Mouse (Mus musculus) lung, postnatal 0 days (tissue): ENCODE data around the gene Grm7. TPM values are rescaled to one million over a fixed set of nuclear protein-coding genes. Genes with fewer than 3 reads are reported as not detected.

Source experiments
- ATAC-seq: fragments of 200-750 bp; cut with Nextera tagmentation; 2 replicates; pipeline ENCODE4 v1.8.0; 2017; ENCODE audit warnings: moderate library complexity
- DNase-seq: peaks from one replicate; pipeline ENCODE4 v3.0.0-alpha.2; 2016; ENCODE audit warnings: low spot score
- H3K27ac ChIP-seq: fragments of 300-500 bp; sonication (generic); 2 replicates; pipeline ENCODE4 v1.5.1; 2014; ENCODE audit warnings: antibody characterized with exemption, mild to moderate bottlenecking, low read length, mixed read lengths
- H3K27me3 ChIP-seq: fragments of 300-500 bp; sonication (generic); replicated peaks from 2 replicates; pipeline ENCODE4 v1.6.1; 2014; ENCODE audit warnings: low read length, mixed read lengths; ENCODE audit not compliant: insufficient read depth
- H3K36me3 ChIP-seq: fragments of 300-500 bp; sonication (generic); 2 replicates; pipeline ENCODE4 v1.6.1; 2014; ENCODE audit warnings: low read length, mixed read lengths; ENCODE audit not compliant: insufficient read depth
- H3K4me1 ChIP-seq: fragments of 300-500 bp; sonication (generic); 2 replicates; pipeline ENCODE4 v1.6.1; 2014; ENCODE audit warnings: antibody characterized with exemption, low read depth, low read length, mixed read lengths; ENCODE audit not compliant: insufficient read depth
- H3K4me2 ChIP-seq: fragments of 300-500 bp; sonication (generic); replicated peaks from 2 replicates; pipeline ENCODE4 v1.6.1; 2014; ENCODE audit warnings: low read depth, mild to moderate bottlenecking, low read length, moderate library complexity, mixed read lengths
- H3K4me3 ChIP-seq: fragments of 300-500 bp; sonication (generic); 2 replicates; pipeline ENCODE4 v1.5.1; 2014; ENCODE audit warnings: low read depth, low read length
- H3K9ac ChIP-seq: fragments of 300-500 bp; sonication (generic); replicated peaks from 2 replicates; pipeline ENCODE4 v1.6.1; 2014; ENCODE audit warnings: low read depth, mild to moderate bottlenecking
- H3K9me3 ChIP-seq: fragments of 300-500 bp; sonication (generic); 2 replicates; pipeline ENCODE4 v1.6.1; 2016; ENCODE audit warnings: low read length, mixed read lengths
- CTCF ChIP-seq: IDR thresholded peaks from 2 replicates; pipeline ENCODE4 v1.5.1; 2016; ENCODE audit warnings: antibody characterized with exemption, mild to moderate bottlenecking
- EP300 ChIP-seq: IDR thresholded peaks from 2 replicates; pipeline ENCODE4 v1.6.1; 2016; ENCODE audit warnings: antibody characterized with exemption, mild to moderate bottlenecking, control low read depth
- WGBS: fragments of 180-500 bp; shearing (Covaris S2); extraction: QIAGEN DNeasy Blood & Tissue Kit; methylation state at CpG from one replicate; pipeline ENCODE4 v1.1.7; 2014; 5-methylcytosine and 5-hydroxymethylcytosine counted together
- polyA plus RNA-seq: library from polyadenylated mRNA; unstranded; fragments of >200 nt; fragmentation: Nextera tagmentation; extraction: Ambion mirVana; gene quantifications from 2 replicates; pipeline ENCODE4 v1.2.1, GENCODE M21; 2015

Gene Grm7
- polyA plus RNA-seq, 1 experiment from 2014 or later, result not detected

- Histone ChIP-seq H3K27ac (no peak overlapping the region), H3K4me1 (no peaks in the 10 kb centered on the region), H3K9me3 (no peaks in the 10 kb centered on the region), H3K4me2 (no peak overlapping the region), H3K36me3 (no peaks in the 10 kb centered on the region), H3K27me3 (no peaks in the 10 kb centered on the region), H3K9ac (no peak overlapping the region), H3K4me3 (no peak overlapping the region)
- ATAC-seq (no peak), DNase-seq (no peak)
- WGBS, result 62% methylated on average over 3 of the region's 3 CpGs
- TF ChIP-seq CTCF, result no peak
- TF ChIP-seq EP300, result no peak
These were observed 942.2 kb downstream of the Grm7 start for GRCm38 (mm10) chr6:111587572-111587971.

GRCm38 (mm10) chr6:111601892-111602654 is 956.7 kb downstream of the Grm7 start:
- H3K9me3 ChIP-seq, result no peaks in the 10 kb centered on the region
- H3K36me3 ChIP-seq, result no peaks in the 10 kb centered on the region
- H3K27ac ChIP-seq, result no peak overlapping the region
- H3K4me2 ChIP-seq, result no peak overlapping the region
- TF ChIP-seq CTCF (no peak), EP300 (no peak)
- peak; percentile 58 for ATAC-seq
- H3K4me3 ChIP-seq, result no peak overlapping the region
- H3K4me1 ChIP-seq, result no peaks in the 10 kb centered on the region
- no peak overlapping the region for H3K9ac ChIP-seq
- peak; percentile 21 for DNase-seq
- H3K27me3 ChIP-seq, result no peaks in the 10 kb centered on the region
- WGBS, result 84% methylated on average over 4 of the region's 4 CpGs

GRCm38 (mm10) chr6:111610396-111610795 is 965.0 kb downstream of the Grm7 start:
- no peak for TF ChIP-seq CTCF
- no peak for TF ChIP-seq EP300
- 71% methylated on average over 3 of the region's 3 CpGs for WGBS
- Histone ChIP-seq H3K4me3 (no peak overlapping the region), H3K36me3 (no peaks in the 10 kb centered on the region), H3K4me2 (no peak overlapping the region), H3K4me1 (no peaks in the 10 kb centered on the region), H3K9me3 (no peaks in the 10 kb centered on the region), H3K9ac (no peak overlapping the region), H3K27ac (no peak overlapping the region), H3K27me3 (no peaks in the 10 kb centered on the region)
- DNase-seq, result no peak
- ATAC-seq, result no peak

- ATAC-seq, result no peak
- no peak for TF ChIP-seq CTCF
- no peak for TF ChIP-seq EP300
- Histone ChIP-seq H3K36me3 (no peaks in the 10 kb centered on the region), H3K9ac (no peak overlapping the region), H3K4me2 (no peak overlapping the region), H3K4me3 (no peak overlapping the region), H3K9me3 (no peaks in the 10 kb centered on the region), H3K27me3 (no peaks in the 10 kb centered on the region), H3K27ac (no peak overlapping the region), H3K4me1 (no peaks in the 10 kb centered on the region)
- no peak for DNase-seq
These were observed 968.5 kb downstream of the Grm7 start for GRCm38 (mm10) chr6:111613834-111614233.
